ENCODE assay signal across 17 mouse cellular contexts in the genomic region with DNA sequence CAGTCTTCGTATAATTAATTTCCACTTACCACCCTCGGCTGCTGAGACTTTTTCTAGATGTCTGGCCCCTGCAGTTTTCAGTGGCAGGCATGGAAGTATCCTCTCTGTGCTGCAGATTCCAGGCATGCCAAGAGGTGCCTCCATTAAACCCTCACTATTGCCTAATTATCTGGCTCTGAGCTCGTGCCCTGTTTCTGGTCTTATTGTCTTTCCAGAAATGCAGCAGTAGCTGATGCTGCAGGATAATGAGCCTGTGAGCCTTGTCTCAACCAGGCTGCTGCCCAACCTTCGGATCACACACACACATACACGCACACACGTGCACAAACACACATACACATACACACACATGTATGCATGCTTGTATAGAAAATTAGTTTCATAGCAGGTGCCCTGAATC.
A peak's percentile ranks its signal among the peaks of the same experiment; 100 is the strongest.
DNase-seq lines count a peak whose midpoint lies in the region; ATAC-seq lines count a peak whose summit lies in the region.
"Had no signal": no experiment of that assay in that cellular context is flagged by ENCODE, and none has a peak within 500 bp of the region (broad histone marks: within the 10 kb centered on the region; RNA-seq: fewer than 3 reads in every experiment).

No protein-coding gene starts in this region.

- peak; percentile 49 for DNase-seq in forebrain, embryonic 14.5 days (ENCODE audit: low spot score)
- no peak for DNase-seq in midbrain, embryonic 14.5 days
- DNase-seq in Muller cell, postnatal 12 days (ENCODE audit: inconsistent ontology term) = peak; percentile 70
- no peak for DNase-seq in kidney, postnatal 4 days
- DNase-seq in left cerebral cortex, postnatal 14 days (ENCODE audit: low spot score in 2 of 2) = no peak
- DNase-seq: adrenal gland, adult 2 months; adrenal gland, postnatal 25 days; cerebellum, adult 2 months; cerebellum, postnatal 10 days; gastrocnemius, postnatal 14 days had no signal

- no peaks in the 10 kb centered on the region for H3K9me3 ChIP-seq in forebrain, embryonic 14.5 days (replicated peaks; ENCODE audit: control insufficient read depth, low read length)
- no peaks in the 10 kb centered on the region for H3K9me3 ChIP-seq in forebrain, embryonic 16.5 days (ENCODE audit: control insufficient read depth, low read length)
- no peaks in the 10 kb centered on the region for H3K9me3 ChIP-seq in midbrain, embryonic 14.5 days (ENCODE audit: control insufficient read depth, low read length)
- H3K9me3 ChIP-seq in midbrain, embryonic 13.5 days = no peaks in the 10 kb centered on the region
- H3K9me3 ChIP-seq in forebrain, embryonic 15.5 days = no peaks in the 10 kb centered on the region
- H3K9me3 ChIP-seq: embryonic facial prominence, embryonic 10.5 days; heart, embryonic 12.5 days had no signal

- H3K4me3 ChIP-seq in forebrain, embryonic 14.5 days (ENCODE audit: low read depth, low read length) = no peak overlapping the region
- H3K4me3 ChIP-seq in forebrain, embryonic 16.5 days (replicated peaks; ENCODE audit: low read length) = no peak overlapping the region
- H3K4me3 ChIP-seq in midbrain, embryonic 14.5 days (replicated peaks; ENCODE audit: low read depth, low read length) = no peak overlapping the region
- no peak overlapping the region for H3K4me3 ChIP-seq in midbrain, embryonic 13.5 days (replicated peaks)
- no peak overlapping the region for H3K4me3 ChIP-seq in forebrain, embryonic 15.5 days
- H3K4me3 ChIP-seq: embryonic facial prominence, embryonic 10.5 days; heart, embryonic 12.5 days had no signal

- ATAC-seq in forebrain, embryonic 14.5 days = no peak
- ATAC-seq in forebrain, embryonic 16.5 days = no peak
- ATAC-seq in midbrain, embryonic 14.5 days (ENCODE audit: low FRiP score, low TSS enrichment) = no peak
- ATAC-seq in midbrain, embryonic 13.5 days = no peak
- ATAC-seq in forebrain, embryonic 15.5 days (replicated peaks) = no peak
- ATAC-seq: intestine, postnatal 0 days had no signal

- no peaks in the 10 kb centered on the region for H3K36me3 ChIP-seq in forebrain, embryonic 14.5 days (ENCODE audit: control insufficient read depth, insufficient read depth, low read length)
- H3K36me3 ChIP-seq in forebrain, embryonic 16.5 days (ENCODE audit: control insufficient read depth, insufficient read depth) = no peaks in the 10 kb centered on the region
- H3K36me3 ChIP-seq in midbrain, embryonic 14.5 days (ENCODE audit: control insufficient read depth, insufficient read depth, low read length) = no peaks in the 10 kb centered on the region
- H3K36me3 ChIP-seq in midbrain, embryonic 13.5 days = no peaks in the 10 kb centered on the region
- no peaks in the 10 kb centered on the region for H3K36me3 ChIP-seq in forebrain, embryonic 15.5 days
- H3K36me3 ChIP-seq: embryonic facial prominence, embryonic 10.5 days; heart, embryonic 12.5 days had no signal

- 32% methylated on average over 6 of the region's 6 CpGs for WGBS in forebrain, embryonic 14.5 days
- WGBS in forebrain, embryonic 16.5 days = 26% methylated on average over 6 of the region's 6 CpGs
- 70% methylated on average over 6 of the region's 6 CpGs for WGBS in midbrain, embryonic 14.5 days
- WGBS in midbrain, embryonic 13.5 days = 67% methylated on average over 6 of the region's 6 CpGs
- 29% methylated on average over 6 of the region's 6 CpGs for WGBS in forebrain, embryonic 15.5 days

- H3K27me3 ChIP-seq in forebrain, embryonic 14.5 days (replicated peaks; ENCODE audit: control insufficient read depth, insufficient read depth, low read length) = no peaks in the 10 kb centered on the region
- H3K27me3 ChIP-seq in forebrain, embryonic 16.5 days (replicated peaks; ENCODE audit: control insufficient read depth, insufficient read depth, low read length) = no peaks in the 10 kb centered on the region
- H3K27me3 ChIP-seq in midbrain, embryonic 14.5 days (ENCODE audit: control insufficient read depth, insufficient read depth, low read length) = no peaks in the 10 kb centered on the region
- H3K27me3 ChIP-seq in midbrain, embryonic 13.5 days = no peaks in the 10 kb centered on the region
- no peaks in the 10 kb centered on the region for H3K27me3 ChIP-seq in forebrain, embryonic 15.5 days
- H3K27me3 ChIP-seq: heart, embryonic 12.5 days had no signal

- H3K4me1 ChIP-seq in forebrain, embryonic 14.5 days (ENCODE audit: control insufficient read depth, insufficient read depth, low read length) = peaks cover 3% of the 10 kb centered on the region; the same call in 1 of the 2 replicates
- peaks cover 7% of the 10 kb centered on the region for H3K4me1 ChIP-seq in forebrain, embryonic 16.5 days (replicated peaks; ENCODE audit: control insufficient read depth, insufficient read depth, low read length)
- H3K4me1 ChIP-seq in midbrain, embryonic 14.5 days (ENCODE audit: control insufficient read depth, insufficient read depth, low read length) = no peaks in the 10 kb centered on the region
- peaks cover under 1% of the 10 kb centered on the region for H3K4me1 ChIP-seq in midbrain, embryonic 13.5 days (replicated peaks)
- peaks cover 5% of the 10 kb centered on the region for H3K4me1 ChIP-seq in forebrain, embryonic 15.5 days
- H3K4me1 ChIP-seq: embryonic facial prominence, embryonic 10.5 days; heart, embryonic 12.5 days had no signal

- no peak overlapping the region for H3K27ac ChIP-seq in forebrain, embryonic 14.5 days (ENCODE audit: low read depth, low read length)
- no peak overlapping the region for H3K27ac ChIP-seq in forebrain, embryonic 16.5 days (ENCODE audit: low read length)
- 0 out of 2 replicates have a peak overlapping the region, but pooled peaks have one; percentile 27 for H3K27ac ChIP-seq in midbrain, embryonic 14.5 days (replicated peaks; ENCODE audit: low read depth, low read length)
- H3K27ac ChIP-seq in midbrain, embryonic 13.5 days = no peak overlapping the region
- 0 out of 2 replicates have a peak overlapping the region, but pooled peaks have one; percentile 14 for H3K27ac ChIP-seq in forebrain, embryonic 15.5 days (replicated peaks)
- H3K27ac ChIP-seq: embryonic facial prominence, embryonic 10.5 days; hindbrain, embryonic 14.5 days had no signal

- intact Hi-C loops in left cerebral cortex, postnatal 14 days (cut with DNase I) = no loop called here

- H3K4me2 ChIP-seq in forebrain, embryonic 14.5 days (ENCODE audit: low read length) = no peak overlapping the region
- H3K4me2 ChIP-seq in forebrain, embryonic 16.5 days (ENCODE audit: low read length) = no peak overlapping the region
- no peak overlapping the region for H3K4me2 ChIP-seq in midbrain, embryonic 14.5 days (ENCODE audit: low read length)
- H3K4me2 ChIP-seq in midbrain, embryonic 13.5 days (replicated peaks) = no peak overlapping the region
- H3K4me2 ChIP-seq in forebrain, embryonic 15.5 days (replicated peaks) = no peak overlapping the region
- H3K4me2 ChIP-seq: heart, embryonic 12.5 days; hindbrain, embryonic 14.5 days had no signal

- H3K9ac ChIP-seq in forebrain, embryonic 14.5 days (ENCODE audit: low read length) = no peak overlapping the region
- no peak overlapping the region for H3K9ac ChIP-seq in forebrain, embryonic 16.5 days (replicated peaks; ENCODE audit: low read depth, low read length)
- H3K9ac ChIP-seq in midbrain, embryonic 14.5 days (replicated peaks; ENCODE audit: low read length) = no peak overlapping the region
- H3K9ac ChIP-seq in midbrain, embryonic 13.5 days (replicated peaks) = no peak overlapping the region
- H3K9ac ChIP-seq in forebrain, embryonic 15.5 days (replicated peaks) = no peak overlapping the region
- H3K9ac ChIP-seq: heart, embryonic 12.5 days; hindbrain, embryonic 14.5 days had no signal

Comparison
In these comparisons a context has a peak if more than half of its experiments do, and no peak if none do; other contexts are left out.
1. H3K27ac ChIP-seq: peak in midbrain, embryonic 14.5 days (single experiment) and forebrain, embryonic 15.5 days (single experiment); none in forebrain, embryonic 14.5 days (single experiment), forebrain, embryonic 16.5 days (single experiment) and midbrain, embryonic 13.5 days (single experiment).
2. DNase-seq: peak in forebrain, embryonic 14.5 days (single experiment) and Muller cell, postnatal 12 days (single experiment); none in midbrain, embryonic 14.5 days (single experiment), kidney, postnatal 4 days (0 of 2) and left cerebral cortex, postnatal 14 days (0 of 2).